Mouse (Mus musculus) heart, adult 2 months (tissue): ENCODE results near the gene Gnb3.

Source experiments
- CTCF ChIP-seq: fragments of 200-600 bp; IDR thresholded peaks from 2 replicates; pipeline ENCODE4 v1.8.1; 2022; ENCODE audit warnings: antibody characterized with exemption, mild to moderate bottlenecking, moderate library complexity
- EP300 ChIP-seq: fragments of 200-500 bp; IDR thresholded peaks from 2 replicates; pipeline ENCODE4 v1.6.1; 2011; ENCODE audit warnings: low read depth, low read length, control low read depth; ENCODE audit not compliant: insufficient read depth
- POLR2A ChIP-seq: fragments of 200-500 bp; IDR thresholded peaks from 2 replicates; pipeline ENCODE4 v1.6.1; 2011; ENCODE audit warnings: mild to moderate bottlenecking, low read depth, low read length, control low read depth; ENCODE audit not compliant: insufficient read depth

GRCm38 (mm10) chr6:124839805-124840204 lies 270 bp downstream of the Gnb3 start:
- no peak for TF ChIP-seq CTCF
- TF ChIP-seq POLR2A = no peak
- TF ChIP-seq EP300 = no peak
